Comparison of ENCODE assay signal across 8 mouse cellular contexts in the genomic region with DNA sequence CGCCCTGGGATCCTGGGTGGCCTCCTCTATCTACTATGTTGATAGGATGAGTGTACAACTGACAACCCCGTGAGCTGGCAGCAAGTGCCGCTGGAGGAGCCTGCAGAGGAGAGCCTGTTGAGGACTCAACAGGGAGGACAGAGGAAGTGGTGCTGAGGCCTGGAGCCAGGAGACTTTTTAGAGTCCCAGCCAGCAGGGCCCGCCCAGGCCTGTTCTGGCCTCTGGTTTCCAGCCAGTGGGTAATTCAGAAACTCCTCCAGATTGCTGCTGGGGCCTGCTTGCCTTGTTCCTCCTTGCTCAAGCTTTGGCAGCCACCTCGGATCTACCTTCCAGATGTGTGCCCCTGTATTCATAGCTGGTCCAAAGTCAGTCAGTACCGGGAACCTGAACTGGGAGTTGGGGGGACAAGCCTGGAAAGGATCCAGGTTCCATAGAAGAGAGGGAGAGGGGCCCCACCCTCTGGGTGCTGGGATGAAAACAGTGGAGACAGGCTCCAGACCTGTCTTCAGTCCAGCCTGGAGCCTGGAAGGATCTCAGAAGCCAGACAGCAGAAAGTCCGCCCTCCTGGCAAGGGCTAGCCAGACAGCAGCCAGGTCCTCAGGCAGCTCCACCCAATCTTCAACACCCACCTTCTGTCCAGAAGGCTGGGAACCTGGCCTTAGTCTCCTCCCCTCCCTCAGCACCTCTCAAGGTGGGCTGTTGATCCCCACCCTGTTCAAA. TPM values are rescaled to one million over a fixed set of nuclear protein-coding genes. Genes with fewer than 3 reads are reported as not detected.
A peak's percentile ranks its signal among the peaks of the same experiment; 100 is the strongest.
DNase-seq lines count a peak whose midpoint lies in the region; ATAC-seq lines count a peak whose summit lies in the region.

No protein-coding gene starts in this region.

- no peaks in the 10 kb centered on the region for H3K36me3 ChIP-seq in limb, embryonic 15.5 days
- H3K36me3 ChIP-seq in hindbrain, embryonic 11.5 days (ENCODE audit: control insufficient read depth, insufficient read depth, low read length): no peaks in the 10 kb centered on the region

- no peak overlapping the region for H3K9ac ChIP-seq in limb, embryonic 15.5 days
- H3K9ac ChIP-seq in hindbrain, embryonic 11.5 days (ENCODE audit: low read depth, low read length): no peak overlapping the region

- H3K9me3 ChIP-seq in limb, embryonic 15.5 days: no peaks in the 10 kb centered on the region
- no peaks in the 10 kb centered on the region for H3K9me3 ChIP-seq in hindbrain, embryonic 11.5 days (ENCODE audit: control insufficient read depth, low read length)

- 38% methylated on average over 7 of the region's 7 CpGs for WGBS in limb, embryonic 15.5 days
- 87% methylated on average over 7 of the region's 7 CpGs for WGBS in hindbrain, embryonic 11.5 days

- no peaks in the 10 kb centered on the region for H3K27me3 ChIP-seq in limb, embryonic 15.5 days
- H3K27me3 ChIP-seq in hindbrain, embryonic 11.5 days (ENCODE audit: control insufficient read depth, insufficient read depth, low read length): no peaks in the 10 kb centered on the region

- peaks cover 41% of the 10 kb centered on the region for H3K4me1 ChIP-seq in limb, embryonic 15.5 days
- H3K4me1 ChIP-seq in hindbrain, embryonic 11.5 days (replicated peaks; ENCODE audit: control insufficient read depth, insufficient read depth, low read length): no peaks in the 10 kb centered on the region

- H3K4me2 ChIP-seq in limb, embryonic 15.5 days: no peak overlapping the region
- H3K4me2 ChIP-seq in hindbrain, embryonic 11.5 days (replicated peaks; ENCODE audit: low read depth, low read length): no peak overlapping the region

- peak overlapping the region; percentile 89 for H3K27ac ChIP-seq in limb, embryonic 15.5 days
- no peak overlapping the region for H3K27ac ChIP-seq in hindbrain, embryonic 11.5 days (ENCODE audit: low read depth, low read length)

- peak; percentile 48 for DNase-seq in adrenal gland, adult 2 months
- DNase-seq in adrenal gland, adult 18-20 months (ENCODE audit: low spot score in 2 of 2): no peak
- peak; percentile 61 for DNase-seq in MN1 (ENCODE audit: low spot score)
- peak; percentile 86 to 87 for DNase-seq in heart, adult 9 months (ENCODE audit: low spot score in 2 of 2)
- DNase-seq in thymus, postnatal 36 days: no peak
- DNase-seq in spleen, adult 18-20 months: no peak
- no peak for DNase-seq in hindbrain, embryonic 11.5 days (ENCODE audit: low spot score)

- peak; percentile 83 for ATAC-seq in limb, embryonic 15.5 days (ENCODE audit: insufficient number of reproducible peaks, low FRiP score, low TSS enrichment, low read depth)
- no peak for ATAC-seq in hindbrain, embryonic 11.5 days (ENCODE audit: low FRiP score)

- no peak overlapping the region for H3K4me3 ChIP-seq in limb, embryonic 15.5 days
- no peak overlapping the region for H3K4me3 ChIP-seq in hindbrain, embryonic 11.5 days (ENCODE audit: low read depth, low read length)

RNA-seq across cellular contexts. Expression of gene Lrrc74a, which starts 41.6 kb away (rescaled TPM):
- not detected for total RNA-seq in adrenal gland, adult 2 months (2021)
- not detected in 2 replicates for polyA plus RNA-seq in adrenal gland, adult 2 months (2012; rRNA removed)
- total RNA-seq in adrenal gland, adult 18-20 months (2021): not detected
- not detected in 2 replicates for polyA plus RNA-seq in limb, embryonic 15.5 days (2015; fragmentation: Nextera tagmentation; extraction: Ambion mirVana)
- not detected in 2 replicates for polyA plus RNA-seq in hindbrain, embryonic 11.5 days (2014; fragmentation: Nextera tagmentation; extraction: Ambion mirVana)

RNA-seq across cellular contexts. Expression of gene Angel1, which starts 49.5 kb away (rescaled TPM):
- 1 to 10 TPM; 2.3 to 5.1 TPM for total RNA-seq in adrenal gland, adult 2 months (2021)
- 2.7 and 3.7 TPM in 2 replicates for polyA plus RNA-seq in adrenal gland, adult 2 months (2012; rRNA removed)
- total RNA-seq in adrenal gland, adult 18-20 months (2021): 1 to 10 TPM; 2.3 to 2.4 TPM
- 9.6 and 10.3 TPM in 2 replicates for polyA plus RNA-seq in limb, embryonic 15.5 days (2015; fragmentation: Nextera tagmentation; extraction: Ambion mirVana)
- polyA plus RNA-seq in hindbrain, embryonic 11.5 days (2014; fragmentation: Nextera tagmentation; extraction: Ambion mirVana): 8.4 and 11.6 TPM in 2 replicates

Comparison
In these comparisons a context has a peak if more than half of its experiments do, and no peak if none do; other contexts are left out.
1. DNase-seq: peak in adrenal gland, adult 2 months (single experiment), MN1 (single experiment) and heart, adult 9 months (2 of 2); none in adrenal gland, adult 18-20 months (0 of 2), thymus, postnatal 36 days (0 of 2), spleen, adult 18-20 months (0 of 2) and hindbrain, embryonic 11.5 days (single experiment).